Mouse (Mus musculus) gastrocnemius, postnatal 4 days (tissue): Measurements from ENCODE around the gene Smim4. TPM values are rescaled to one million over a fixed set of nuclear protein-coding genes. Genes with fewer than 3 reads are reported as not detected.
A peak's percentile ranks its signal among the peaks of the same experiment; 100 is the strongest.

ENCODE experiments used
- DNase-seq, 2 experiments: peaks; one replicate each; pipeline ENCODE4 v3.0.0; 2021 to 2022; ENCODE audit warnings: low spot score in 2 of 2, mixed read lengths in 2 of 2
- total RNA-seq, 2 experiments: library from RNA; stranded (reverse); gene quantifications; 2 replicates each; pipeline ENCODE4 v1.2.3; 2021

Gene Smim4
- total RNA-seq, 2 experiments from 2014 or later = 44.1 to 49.5 TPM

GRCm38 (mm10) chr14:31138897-31139429 lies 10.2 kb upstream of the Smim4 start:
- no peak for DNase-seq

GRCm38 (mm10) chr14:31138219-31138896 lies 9.6 kb upstream of the Smim4 start:
- DNase-seq = no peak

- no peak for DNase-seq
Observed at GRCm38 (mm10) chr14:31137791-31138190, 9.0 kb upstream of the Smim4 start.

GRCm38 (mm10) chr14:31137281-31137595 lies 8.5 kb upstream of the Smim4 start:
- no peak for DNase-seq

- no peak for DNase-seq
Observed at GRCm38 (mm10) chr14:31136411-31137280, 7.9 kb upstream of the Smim4 start.

- DNase-seq = no peak
Observed at GRCm38 (mm10) chr14:31135495-31136410, 7.0 kb upstream of the Smim4 start.

- DNase-seq = no peak
Observed at GRCm38 (mm10) chr14:31134015-31135000, 5.6 kb upstream of the Smim4 start.

- DNase-seq = no peak
Observed at GRCm38 (mm10) chr14:31133023-31133665, 4.4 kb upstream of the Smim4 start.

- DNase-seq = no peak
Observed at GRCm38 (mm10) chr14:31132491-31132975, 3.8 kb upstream of the Smim4 start.

- DNase-seq = no peak
Observed at GRCm38 (mm10) chr14:31132031-31132430, 3.3 kb upstream of the Smim4 start.

- DNase-seq = peak in 1 of 2 experiments; percentile 54
Observed at GRCm38 (mm10) chr14:31131272-31131821, 2.6 kb upstream of the Smim4 start.

GRCm38 (mm10) chr14:31130236-31131220 lies 1.8 kb upstream of the Smim4 start, which contains the start of gene Nt5dc2:
Gene Nt5dc2, plus strand, starts transcription at chr14:31131053.
- peak; percentile 86 to 92 for DNase-seq

GRCm38 (mm10) chr14:31129326-31130235 lies 825 bp upstream of the Smim4 start:
- DNase-seq = no peak

GRCm38 (mm10) chr14:31128101-31128825 lies 493 bp downstream of the Smim4 start:
- DNase-seq = no peak

GRCm38 (mm10) chr14:31126826-31127225 lies 1.9 kb downstream of the Smim4 start:
- DNase-seq = no peak
